Mouse (Mus musculus) ovary, postnatal 14 days (tissue): ENCODE data around the gene Tac4.

Experiments used
- DNase-seq: peaks from one replicate; pipeline ENCODE4 v3.0.0; 2022; ENCODE audit warnings: low spot score

Gene Tac4

GRCm38 (mm10) chr11:95315215-95315955, 54.1 kb downstream of the Tac4 start:
- DNase-seq: no peak

- DNase-seq: no peak
These were observed 56.8 kb downstream of the Tac4 start for GRCm38 (mm10) chr11:95318116-95318515.
